Mouse (Mus musculus) CD4-positive, CD25-positive, alpha-beta regulatory T cell, adult 2 months (primary cell): Measurements from ENCODE around the gene Klk1.

ENCODE experiments used
- DNase-seq: peaks from one replicate; pipeline ENCODE4 v3.0.0-alpha.2; 2012; ENCODE audit warnings: low read depth, low spot score

The Klk1 gene

GRCm38 (mm10) chr7:44253023-44253616 lies 28.0 kb downstream of the Klk1 start:
- DNase-seq: no peak

- DNase-seq: no peak
These were observed 29.8 kb downstream of the Klk1 start for GRCm38 (mm10) chr7:44254930-44255329.

- no peak for DNase-seq
These were observed 32.1 kb downstream of the Klk1 start, which contains the start of gene Acp4 for GRCm38 (mm10) chr7:44257278-44257677. Gene Acp4 (minus strand): TSS chr7:44257378.

- DNase-seq: no peak
These were observed 35.2 kb downstream of the Klk1 start for GRCm38 (mm10) chr7:44260410-44260809.

- no peak for DNase-seq
These were observed 36.0 kb downstream of the Klk1 start, which contains the start of gene Gm15517 for GRCm38 (mm10) chr7:44261147-44261546. Gene Gm15517 (plus strand): TSS chr7:44261447.

GRCm38 (mm10) chr7:44262791-44263643 lies 37.9 kb downstream of the Klk1 start:
- DNase-seq: peak; percentile 94

GRCm38 (mm10) chr7:44268117-44268516 lies 43.0 kb downstream of the Klk1 start:
- DNase-seq: no peak

- no peak for DNase-seq
These were observed 44.2 kb downstream of the Klk1 start for GRCm38 (mm10) chr7:44269397-44269796.

GRCm38 (mm10) chr7:44271309-44271708 lies 46.1 kb downstream of the Klk1 start:
- DNase-seq: peak; percentile 49

GRCm38 (mm10) chr7:44272546-44272945 lies 47.4 kb downstream of the Klk1 start:
- DNase-seq: no peak

- DNase-seq: no peak
These were observed 48.3 kb downstream of the Klk1 start for GRCm38 (mm10) chr7:44273446-44273845.

- DNase-seq: no peak
These were observed 48.9 kb downstream of the Klk1 start for GRCm38 (mm10) chr7:44274096-44274495.

- DNase-seq: no peak
These were observed 50.4 kb downstream of the Klk1 start for GRCm38 (mm10) chr7:44275546-44275945.

- DNase-seq: no peak
These were observed 51.5 kb downstream of the Klk1 start for GRCm38 (mm10) chr7:44276461-44277249.

GRCm38 (mm10) chr7:44277250-44277622 lies 52.1 kb downstream of the Klk1 start:
- peak; percentile 63 for DNase-seq
